ENCODE assay signal across 23 mouse cellular contexts in the genomic region with DNA sequence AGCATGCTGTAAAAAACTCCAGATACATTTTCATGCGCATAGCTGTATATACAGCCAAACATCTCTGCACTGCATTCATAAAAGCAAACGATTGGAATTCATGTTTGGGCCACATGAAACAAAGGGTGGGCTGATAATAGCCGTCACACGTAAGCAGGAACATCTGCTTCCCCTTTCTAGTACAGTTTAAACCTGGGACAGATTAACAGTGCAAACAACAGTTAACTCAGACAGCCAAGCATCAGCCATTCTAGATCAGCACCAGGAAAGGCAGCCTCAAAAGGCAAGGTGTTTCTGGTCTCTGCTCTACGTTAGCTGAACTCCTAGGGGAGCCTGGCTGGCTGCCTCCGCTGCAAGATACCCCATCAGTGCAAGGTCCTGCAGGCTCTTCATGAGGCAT. TPM values are rescaled to one million over a fixed set of nuclear protein-coding genes. Genes with fewer than 3 reads are reported as not detected.
DNase-seq lines count a peak whose midpoint lies in the region; ATAC-seq and TF ChIP-seq lines count a peak whose summit lies in the region.
"Had no signal": no experiment of that assay in that cellular context is flagged by ENCODE, and none has a peak within 500 bp of the region (broad histone marks: within the 10 kb centered on the region; RNA-seq: fewer than 3 reads in every experiment).

No protein-coding gene starts in this region.

- peaks cover 4% of the 10 kb centered on the region; the same call in 1 of the 2 replicates for H3K4me1 ChIP-seq in forebrain, embryonic 12.5 days
- H3K4me1 ChIP-seq in forebrain, embryonic 13.5 days = no peaks in the 10 kb centered on the region
- H3K4me1 ChIP-seq in neural tube, embryonic 12.5 days = peaks cover 2% of the 10 kb centered on the region; the same call in 1 of the 2 replicates
- H3K4me1 ChIP-seq in neural tube, embryonic 15.5 days = no peaks in the 10 kb centered on the region
- H3K4me1 ChIP-seq in limb, embryonic 11.5 days (ENCODE audit: control insufficient read depth, insufficient read depth, low read length) = peaks cover 17% of the 10 kb centered on the region
- H3K4me1 ChIP-seq in lung, postnatal 0 days (ENCODE audit: insufficient read depth, low read depth, low read length) = no peaks in the 10 kb centered on the region
- H3K4me1 ChIP-seq: liver, embryonic 12.5 days had no signal

- no peaks in the 10 kb centered on the region for H3K9me3 ChIP-seq in forebrain, embryonic 12.5 days
- no peaks in the 10 kb centered on the region for H3K9me3 ChIP-seq in forebrain, embryonic 13.5 days (replicated peaks)
- no peaks in the 10 kb centered on the region for H3K9me3 ChIP-seq in neural tube, embryonic 12.5 days
- H3K9me3 ChIP-seq in neural tube, embryonic 15.5 days (replicated peaks) = no peaks in the 10 kb centered on the region
- no peaks in the 10 kb centered on the region for H3K9me3 ChIP-seq in limb, embryonic 11.5 days (ENCODE audit: control insufficient read depth, low read length)
- no peaks in the 10 kb centered on the region for H3K9me3 ChIP-seq in lung, postnatal 0 days (ENCODE audit: low read length)
- H3K9me3 ChIP-seq: heart, embryonic 13.5 days; kidney, embryonic 15.5 days; liver, embryonic 12.5 days had no signal

- peaks cover 31% of the 10 kb centered on the region for H3K36me3 ChIP-seq in forebrain, embryonic 12.5 days (replicated peaks)
- peaks cover 38% of the 10 kb centered on the region for H3K36me3 ChIP-seq in forebrain, embryonic 13.5 days (ENCODE audit: poor library complexity, severe bottlenecking)
- peaks cover 34% of the 10 kb centered on the region for H3K36me3 ChIP-seq in neural tube, embryonic 12.5 days
- peaks cover 31% of the 10 kb centered on the region for H3K36me3 ChIP-seq in neural tube, embryonic 15.5 days
- H3K36me3 ChIP-seq in limb, embryonic 11.5 days (ENCODE audit: control insufficient read depth, insufficient read depth, low read length) = peaks cover under 1% of the 10 kb centered on the region; the same call in 1 of the 2 replicates
- H3K36me3 ChIP-seq in lung, postnatal 0 days (ENCODE audit: insufficient read depth, low read length) = peaks cover 17% of the 10 kb centered on the region

- no peak for DNase-seq in limb, embryonic 11.5 days (ENCODE audit: low spot score)
- no peak for DNase-seq in lung, postnatal 0 days (ENCODE audit: low spot score)
- DNase-seq in kidney, postnatal 14 days = no peak
- DNase-seq: lung, adult 2 months; right cerebral cortex, postnatal 4 days; thymus, postnatal 14 days had no signal

- 80% methylated on average over 6 of the region's 6 CpGs for WGBS in forebrain, embryonic 12.5 days
- 87% methylated on average over 6 of the region's 6 CpGs for WGBS in forebrain, embryonic 13.5 days
- WGBS in neural tube, embryonic 12.5 days = 81% methylated on average over 6 of the region's 6 CpGs
- WGBS in neural tube, embryonic 15.5 days = 75% methylated on average over 6 of the region's 6 CpGs
- 56% methylated on average over 6 of the region's 6 CpGs for WGBS in limb, embryonic 11.5 days
- 80% methylated on average over 6 of the region's 6 CpGs for WGBS in lung, postnatal 0 days

- no peak for TF ChIP-seq EP300 in lung, postnatal 0 days (IDR thresholded peaks at IDR 0.05)

- no peak for TF ChIP-seq CTCF in lung, postnatal 0 days (IDR thresholded peaks at IDR 0.05)

- peak overlapping the region; percentile 33; the same call in 1 of the 2 replicates for H3K27ac ChIP-seq in forebrain, embryonic 12.5 days
- no peak overlapping the region for H3K27ac ChIP-seq in forebrain, embryonic 13.5 days
- 0 out of 2 replicates have a peak overlapping the region, but pooled peaks have one; percentile 42 for H3K27ac ChIP-seq in neural tube, embryonic 12.5 days
- no peak overlapping the region for H3K27ac ChIP-seq in neural tube, embryonic 15.5 days (replicated peaks)
- no peak overlapping the region for H3K27ac ChIP-seq in limb, embryonic 11.5 days (replicated peaks; ENCODE audit: low read depth, low read length)
- H3K27ac ChIP-seq in lung, postnatal 0 days (ENCODE audit: low read length) = no peak overlapping the region
- H3K27ac ChIP-seq: gastrocnemius, adult 2 months; heart, embryonic 13.5 days; hindbrain, postnatal 0 days; kidney, embryonic 15.5 days; liver, embryonic 12.5 days had no signal

- no peak overlapping the region for H3K4me2 ChIP-seq in forebrain, embryonic 12.5 days
- no peak overlapping the region for H3K4me2 ChIP-seq in forebrain, embryonic 13.5 days
- no peak overlapping the region for H3K4me2 ChIP-seq in neural tube, embryonic 12.5 days (replicated peaks)
- no peak overlapping the region for H3K4me2 ChIP-seq in neural tube, embryonic 15.5 days
- H3K4me2 ChIP-seq in limb, embryonic 11.5 days (ENCODE audit: low read depth, severe bottlenecking) = no peak overlapping the region
- no peak overlapping the region for H3K4me2 ChIP-seq in lung, postnatal 0 days (replicated peaks; ENCODE audit: low read depth, low read length)
- H3K4me2 ChIP-seq: heart, embryonic 13.5 days; kidney, embryonic 15.5 days; liver, embryonic 12.5 days; midbrain, embryonic 11.5 days had no signal

- no peak overlapping the region for H3K9ac ChIP-seq in forebrain, embryonic 12.5 days
- no peak overlapping the region for H3K9ac ChIP-seq in forebrain, embryonic 13.5 days
- no peak overlapping the region for H3K9ac ChIP-seq in neural tube, embryonic 12.5 days
- H3K9ac ChIP-seq in neural tube, embryonic 15.5 days (replicated peaks) = no peak overlapping the region
- 0 out of 2 replicates have a peak overlapping the region, but pooled peaks have one; percentile 2 for H3K9ac ChIP-seq in limb, embryonic 11.5 days (ENCODE audit: low read length)
- no peak overlapping the region for H3K9ac ChIP-seq in lung, postnatal 0 days (replicated peaks; ENCODE audit: low read depth)
- H3K9ac ChIP-seq: heart, embryonic 13.5 days; kidney, embryonic 15.5 days; liver, embryonic 12.5 days had no signal

- H3K4me3 ChIP-seq in forebrain, embryonic 12.5 days (replicated peaks) = no peak overlapping the region
- no peak overlapping the region for H3K4me3 ChIP-seq in forebrain, embryonic 13.5 days
- H3K4me3 ChIP-seq in neural tube, embryonic 12.5 days = no peak overlapping the region
- H3K4me3 ChIP-seq in neural tube, embryonic 15.5 days (replicated peaks) = no peak overlapping the region
- no peak overlapping the region for H3K4me3 ChIP-seq in limb, embryonic 11.5 days (ENCODE audit: low read depth, low read length)
- H3K4me3 ChIP-seq in lung, postnatal 0 days (ENCODE audit: low read depth, low read length) = no peak overlapping the region
- H3K4me3 ChIP-seq: erythroblast, embryonic 14.5 days; gastrocnemius, adult 2 months; heart, embryonic 13.5 days; kidney, embryonic 15.5 days; liver, embryonic 12.5 days; myocyte had no signal

- no peaks in the 10 kb centered on the region for H3K27me3 ChIP-seq in forebrain, embryonic 12.5 days
- no peaks in the 10 kb centered on the region for H3K27me3 ChIP-seq in forebrain, embryonic 13.5 days
- no peaks in the 10 kb centered on the region for H3K27me3 ChIP-seq in neural tube, embryonic 12.5 days (replicated peaks)
- no peaks in the 10 kb centered on the region for H3K27me3 ChIP-seq in neural tube, embryonic 15.5 days (replicated peaks)
- no peaks in the 10 kb centered on the region for H3K27me3 ChIP-seq in limb, embryonic 11.5 days (ENCODE audit: control insufficient read depth, insufficient read depth, low read length)
- H3K27me3 ChIP-seq in lung, postnatal 0 days (replicated peaks; ENCODE audit: insufficient read depth, low read length) = no peaks in the 10 kb centered on the region
- H3K27me3 ChIP-seq: CH12.LX; kidney, embryonic 15.5 days had no signal

- no peak for ATAC-seq in forebrain, embryonic 12.5 days (ENCODE audit: low FRiP score)
- ATAC-seq in forebrain, embryonic 13.5 days = no peak
- ATAC-seq in neural tube, embryonic 12.5 days (ENCODE audit: low FRiP score, low read depth) = no peak
- ATAC-seq in neural tube, embryonic 15.5 days (ENCODE audit: low FRiP score) = no peak
- ATAC-seq in limb, embryonic 11.5 days (ENCODE audit: insufficient number of reproducible peaks, low FRiP score, low TSS enrichment, low read depth) = no peak
- no peak for ATAC-seq in megakaryocyte, adult 5-6 weeks (ENCODE audit: poor library complexity, severe bottlenecking)
- ATAC-seq in lung, postnatal 0 days = no peak
- ATAC-seq: hindbrain, postnatal 0 days; intestine, postnatal 0 days; liver, embryonic 12.5 days had no signal

RNA-seq across cellular contexts. Expression of a gene that starts 17.3 kb away (rescaled TPM):
- polyA plus RNA-seq in forebrain, embryonic 12.5 days (2016; fragmentation: Nextera tagmentation; extraction: Ambion mirVana) = 1.1 and 1.6 TPM in 2 replicates
- polyA plus RNA-seq in forebrain, embryonic 13.5 days (2015; fragmentation: Nextera tagmentation; extraction: Ambion mirVana) = 1.4 TPM in 2 replicates
- 1.3 and 1.4 TPM in 2 replicates for polyA plus RNA-seq in neural tube, embryonic 12.5 days (2016; fragmentation: Nextera tagmentation; extraction: Ambion mirVana)
- 1.4 and 1.8 TPM in 2 replicates for polyA plus RNA-seq in neural tube, embryonic 15.5 days (2015; fragmentation: Nextera tagmentation; extraction: Ambion mirVana)
- 0.43 and 1.1 TPM in 2 replicates for polyA plus RNA-seq in limb, embryonic 11.5 days (2014; fragmentation: Nextera tagmentation; extraction: Ambion mirVana)
- 0.11 and 1.1 TPM in 2 replicates for total RNA-seq in megakaryocyte, adult 5-6 weeks (2015)
- 0.66 TPM in 1 of 2 replicates, not detected in the other for total RNA-seq in megakaryocyte, adult 5-6 weeks (2017)
- 6.0 and 7.1 TPM in 2 replicates for polyA plus RNA-seq in lung, postnatal 0 days (2015; fragmentation: Nextera tagmentation; extraction: Ambion mirVana)
- total RNA-seq: adrenal gland, postnatal 36 days; CH12.LX; gastrocnemius, adult 2 months; heart, postnatal 25 days had no signal
- polyA plus RNA-seq: erythroblast, embryonic 14.5 days; myocyte had no signal

Comparison
In these comparisons a context has a peak if more than half of its experiments do, and no peak if none do; other contexts are left out.
1. H3K27ac ChIP-seq: peak in forebrain, embryonic 12.5 days (single experiment) and neural tube, embryonic 12.5 days (single experiment); none in forebrain, embryonic 13.5 days (single experiment), neural tube, embryonic 15.5 days (single experiment), limb, embryonic 11.5 days (single experiment) and lung, postnatal 0 days (single experiment).